Mouse (Mus musculus): ENCODE data around the gene Bmp10. TPM values are rescaled to one million over a fixed set of nuclear protein-coding genes. Genes with fewer than 3 reads are reported as not detected.

Gene Bmp10
- total RNA-seq (2021) = not detected
- long read RNA-seq, experiment 1 = 0 reads
- long read RNA-seq, experiment 2 = 0 reads

DNA sequence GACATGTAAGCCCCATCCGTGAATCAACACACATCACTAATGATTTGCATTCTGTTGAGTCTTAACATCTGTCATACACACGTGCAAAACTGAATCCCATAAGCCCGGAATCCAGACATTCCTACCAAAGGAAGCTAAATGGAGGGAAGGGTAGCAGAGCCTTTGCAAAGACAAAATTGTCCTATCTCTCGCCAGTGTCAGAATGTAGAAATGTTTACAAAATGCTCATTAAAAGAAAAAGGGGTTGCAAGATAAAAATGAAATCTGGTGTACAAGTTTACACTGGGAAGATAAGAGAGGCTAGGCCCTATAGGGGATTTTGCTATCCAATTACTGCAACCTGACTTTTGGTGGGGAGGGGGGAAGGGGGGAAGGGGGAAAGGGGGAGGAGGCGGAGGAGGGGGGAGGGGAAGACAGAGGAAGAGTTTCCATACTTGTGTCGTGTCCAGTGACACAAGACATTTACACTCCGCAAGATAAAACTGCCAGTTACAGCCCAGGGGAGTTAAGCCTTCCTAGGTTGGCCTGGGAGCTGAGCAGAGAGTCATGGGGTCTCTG lies at the start of gene Bmp10:
Bmp10 (plus strand) TSS at position 508 of the 558 bp plus-strand sequence.
- no peak for DNase-seq (ENCODE audit: low spot score in 2 of 2)

DNA sequence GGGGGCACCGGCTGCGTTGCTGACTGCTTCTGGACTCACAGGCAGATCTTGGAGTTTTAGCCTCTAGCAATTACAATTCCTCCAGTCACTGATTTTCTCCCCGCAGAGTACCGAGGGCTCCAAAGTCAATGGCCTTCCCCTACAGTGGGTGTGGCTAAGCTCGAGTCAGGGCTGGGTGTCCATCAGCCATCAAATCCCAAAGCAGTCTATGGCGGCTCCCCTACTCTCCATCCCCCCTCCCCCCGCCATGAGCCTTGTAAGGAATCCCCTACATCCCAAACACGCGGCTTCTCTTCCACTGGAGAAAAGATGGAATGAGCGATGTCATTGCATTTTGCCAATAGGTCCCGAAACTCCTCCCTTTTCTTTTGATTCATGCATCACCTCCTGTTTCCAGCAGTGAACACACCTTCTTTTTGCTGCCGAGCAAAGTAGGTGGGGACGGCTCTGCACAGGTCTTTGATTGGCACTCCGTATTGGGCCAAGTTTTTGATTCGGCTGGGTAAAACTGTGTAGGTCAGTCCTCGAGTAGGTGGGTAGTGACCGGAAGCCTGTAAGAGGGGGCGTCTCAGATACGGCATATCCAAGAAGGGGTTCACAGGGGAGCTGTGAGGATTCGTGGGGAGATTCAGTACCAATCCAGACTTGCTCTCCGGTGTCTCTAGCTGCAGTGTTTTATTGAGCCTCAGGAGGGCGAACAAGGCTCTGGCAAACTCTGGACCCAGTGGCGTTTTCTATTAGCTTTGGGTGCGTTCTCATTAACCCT lies 44.7 kb upstream of the Bmp10 start:
- peak; percentile 27 to 30 for DNase-seq (ENCODE audit: low spot score in 2 of 2)

DNA sequence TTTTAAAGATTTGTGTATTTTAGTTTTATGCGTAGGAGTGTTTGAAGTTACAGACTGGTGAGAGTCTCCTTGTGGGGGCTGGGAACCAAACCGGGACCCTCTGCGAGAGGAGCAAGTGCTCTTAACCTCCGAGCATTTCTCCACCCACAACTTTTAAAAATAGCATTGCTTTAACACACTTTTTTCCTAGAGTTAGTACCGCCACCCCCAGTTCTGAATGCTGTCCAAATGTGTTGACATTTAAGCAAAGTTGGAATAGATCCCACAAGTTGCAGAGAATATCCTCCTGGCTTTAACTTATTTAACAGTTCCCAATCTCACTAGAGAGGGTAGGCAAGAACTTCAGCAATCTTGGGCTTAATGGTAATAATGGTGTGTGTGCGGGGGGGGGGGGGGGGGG lies 44.0 kb upstream of the Bmp10 start:
- DNase-seq (ENCODE audit: low spot score in 2 of 2) = peak; percentile 12 to 21

DNA sequence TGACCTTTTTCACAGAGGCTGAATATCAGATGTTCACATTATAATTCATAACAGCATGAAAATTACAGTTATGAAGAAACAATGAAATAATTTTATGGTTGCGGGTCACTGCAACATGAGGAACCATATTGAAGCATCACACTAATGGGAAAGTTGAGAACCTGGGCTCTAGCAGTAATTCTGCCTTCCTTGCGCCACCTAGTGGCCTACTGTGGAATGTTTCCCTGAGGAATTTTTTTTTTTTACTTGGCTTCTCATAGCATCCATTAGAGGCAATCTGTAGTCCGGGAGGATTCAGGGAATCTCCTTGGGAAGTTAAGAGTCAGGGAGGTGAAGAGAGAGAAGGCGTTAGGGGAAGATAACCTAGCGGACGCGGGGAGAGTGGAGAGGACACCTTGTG lies 42.6 kb upstream of the Bmp10 start:
- peak; percentile 76 to 78 for DNase-seq (ENCODE audit: low spot score in 2 of 2)

DNA sequence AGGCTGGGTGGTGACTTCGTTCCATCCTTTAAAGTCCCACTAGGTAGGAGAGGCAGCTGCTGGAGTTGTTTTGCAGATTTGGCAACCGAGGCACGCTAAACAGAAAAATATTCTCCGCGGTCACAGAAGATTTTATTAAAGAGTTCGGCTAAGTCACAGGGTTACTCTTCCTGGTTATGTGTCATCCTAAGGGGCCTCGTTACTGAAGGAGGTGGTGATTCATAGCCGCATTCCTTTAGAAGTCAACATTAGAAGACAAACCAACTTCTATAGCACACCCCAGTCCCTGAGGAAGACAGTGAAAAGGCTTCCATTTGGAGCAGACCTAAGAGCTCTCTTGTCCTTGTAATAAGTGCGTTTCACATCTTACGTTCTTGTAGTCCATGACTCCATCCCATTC lies 42.1 kb upstream of the Bmp10 start:
- DNase-seq (ENCODE audit: low spot score in 2 of 2) = no peak

DNA sequence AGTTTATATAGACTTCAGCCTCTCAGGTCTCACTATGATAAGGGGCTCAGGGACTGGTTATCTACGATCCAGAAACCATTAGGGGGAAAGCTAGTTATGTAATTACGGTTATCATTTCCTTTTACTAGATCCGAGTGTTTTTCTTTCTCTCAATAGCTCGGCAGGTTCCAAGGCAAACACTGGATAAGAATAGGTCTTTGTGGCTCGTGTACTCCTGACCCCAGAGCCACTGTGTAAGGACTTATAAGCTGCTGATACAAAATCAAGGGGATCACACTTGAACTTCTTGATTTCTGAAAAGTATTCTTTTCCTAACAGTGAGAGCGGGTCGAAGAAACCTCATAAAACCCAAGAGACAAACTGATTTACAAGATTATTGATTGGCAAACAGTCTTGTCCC lies 39.9 kb upstream of the Bmp10 start, which contains the start of gene Gkn3:
Gkn3 (minus strand) TSS at position 59 of the 400 bp plus-strand sequence.
- DNase-seq (ENCODE audit: low spot score in 2 of 2) = no peak

DNA sequence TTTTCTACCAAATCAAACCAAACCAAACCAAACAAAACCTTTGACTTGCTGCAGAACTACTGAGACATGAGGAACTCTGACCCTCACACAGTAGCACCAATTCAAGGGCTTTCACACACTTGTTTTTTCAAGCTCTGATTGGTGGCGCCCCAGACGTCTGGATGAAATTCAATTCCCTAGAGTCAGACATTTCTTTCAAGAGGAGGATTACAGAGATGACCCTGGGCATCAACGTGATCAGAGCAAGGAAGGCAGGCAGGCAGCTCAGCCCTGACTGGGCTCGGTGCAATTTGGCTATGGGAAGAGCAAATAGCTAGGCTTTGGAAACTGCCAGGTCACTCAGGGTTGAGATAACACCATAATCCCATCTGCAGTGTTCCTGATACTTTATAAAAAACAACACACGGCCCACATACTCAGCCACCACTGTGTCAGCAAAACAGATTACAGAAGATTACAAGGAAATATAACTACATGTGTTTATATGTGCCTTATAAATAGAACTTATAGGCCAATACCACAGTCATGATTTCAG lies 39.3 kb upstream of the Bmp10 start:
- DNase-seq (ENCODE audit: low spot score in 2 of 2) = no peak

DNA sequence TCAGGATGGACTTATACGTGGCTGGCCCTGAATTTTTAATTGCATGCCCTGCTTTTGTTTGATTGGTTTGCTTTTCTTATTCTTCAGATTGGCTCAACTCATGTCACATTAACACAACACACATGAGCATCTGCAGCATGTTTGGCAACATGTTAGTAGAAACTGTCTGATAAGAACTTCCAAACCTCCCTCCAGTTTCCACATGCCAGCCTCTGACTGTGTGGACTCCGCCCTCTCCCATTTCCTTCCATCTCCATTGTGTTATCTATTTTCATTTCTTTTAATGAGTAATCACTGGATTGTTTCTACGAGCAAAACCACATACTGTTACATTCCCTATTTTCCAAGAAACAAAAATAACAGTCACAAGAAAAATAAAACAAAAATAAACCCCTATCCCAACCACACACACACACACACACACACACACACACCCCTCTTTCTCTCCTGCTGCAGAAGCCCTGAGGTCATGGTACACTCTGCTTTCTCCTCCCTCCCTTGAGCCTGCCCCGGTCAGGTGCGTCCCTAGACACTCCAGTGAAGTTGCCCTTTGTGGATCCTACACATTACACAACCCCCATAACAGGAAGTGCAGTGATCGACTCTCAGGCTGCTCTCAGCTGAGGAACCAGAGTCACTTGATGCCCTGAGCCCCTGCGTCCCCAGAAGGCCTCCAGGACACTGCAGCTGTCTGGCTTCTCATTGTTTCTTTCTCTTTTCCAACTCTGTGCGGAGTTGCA lies 35.2 kb upstream of the Bmp10 start:
- no peak for DNase-seq (ENCODE audit: low spot score in 2 of 2)

DNA sequence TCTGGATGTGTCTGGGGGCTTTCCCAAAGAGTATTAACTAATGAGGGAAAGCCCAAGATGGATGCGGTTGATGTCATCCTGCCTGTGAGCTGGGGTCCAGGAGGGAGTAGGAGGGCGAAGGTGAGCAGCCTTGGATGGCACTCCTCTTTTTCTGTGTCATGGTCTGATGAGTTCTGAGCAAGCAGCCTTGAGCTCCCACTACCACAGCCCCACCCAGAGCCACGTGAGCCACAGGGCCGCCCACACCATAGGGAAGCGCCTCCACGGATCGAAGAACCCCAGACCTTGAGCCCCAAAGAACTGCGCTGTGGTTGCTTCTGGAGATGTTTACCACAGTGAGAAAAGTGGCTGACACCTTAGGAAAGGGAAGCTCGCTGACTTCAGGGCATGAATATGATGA lies 34.0 kb upstream of the Bmp10 start:
- DNase-seq (ENCODE audit: low spot score in 2 of 2) = no peak

DNA sequence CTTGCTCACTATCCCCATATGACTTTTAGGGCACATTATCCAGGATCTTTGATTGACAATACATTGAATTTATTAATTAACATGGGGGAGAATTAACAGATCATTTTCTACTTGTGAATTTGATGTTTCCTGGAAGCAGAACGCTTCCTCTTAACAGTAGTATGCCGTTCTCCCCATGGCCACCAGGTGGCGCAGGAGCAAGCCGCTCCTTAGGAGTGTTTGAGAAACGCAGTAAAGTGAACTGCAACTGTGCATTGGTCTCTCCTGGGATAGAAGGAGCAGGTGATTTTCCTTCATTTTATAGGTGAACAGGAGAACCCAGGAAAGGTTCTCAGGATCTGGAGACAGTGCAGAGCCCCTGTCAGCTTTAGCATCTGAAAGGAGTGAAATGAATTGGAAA lies 29.7 kb upstream of the Bmp10 start:
- DNase-seq (ENCODE audit: low spot score in 2 of 2) = peak; percentile 72 to 84

DNA sequence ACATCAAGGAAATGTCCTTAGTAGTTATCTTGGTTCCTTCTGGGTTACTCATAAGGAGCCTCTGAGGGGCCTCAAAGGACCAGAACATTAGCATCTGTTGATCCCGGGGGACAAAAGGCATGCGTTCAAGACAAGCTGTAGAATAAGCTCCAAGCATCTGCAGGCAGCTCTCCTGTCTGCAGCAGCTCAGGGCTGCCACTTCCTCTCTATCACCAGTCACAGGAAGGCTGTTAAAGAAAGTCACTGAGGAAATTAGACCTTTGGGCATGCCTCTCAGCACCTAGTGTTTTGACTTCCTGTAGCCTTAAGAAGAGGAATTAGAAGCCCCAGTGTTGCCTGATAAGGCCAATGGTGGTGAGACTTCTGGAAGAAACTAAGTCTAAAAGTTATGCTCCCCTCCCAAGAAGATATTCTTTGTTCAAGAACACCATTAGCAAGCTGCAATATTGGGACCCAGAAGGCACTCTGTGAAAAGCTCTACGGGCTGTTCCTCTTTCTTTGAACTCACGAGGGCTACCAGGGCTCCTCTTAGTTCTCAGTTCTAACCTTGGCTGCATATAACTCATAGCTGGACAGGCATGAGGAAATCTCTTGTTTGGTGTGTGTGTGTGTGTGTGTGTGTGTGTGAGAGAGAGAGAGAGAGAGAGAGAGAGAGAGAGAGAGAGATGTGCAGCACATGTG lies 28.8 kb upstream of the Bmp10 start:
- DNase-seq (ENCODE audit: low spot score in 2 of 2) = no peak

DNA sequence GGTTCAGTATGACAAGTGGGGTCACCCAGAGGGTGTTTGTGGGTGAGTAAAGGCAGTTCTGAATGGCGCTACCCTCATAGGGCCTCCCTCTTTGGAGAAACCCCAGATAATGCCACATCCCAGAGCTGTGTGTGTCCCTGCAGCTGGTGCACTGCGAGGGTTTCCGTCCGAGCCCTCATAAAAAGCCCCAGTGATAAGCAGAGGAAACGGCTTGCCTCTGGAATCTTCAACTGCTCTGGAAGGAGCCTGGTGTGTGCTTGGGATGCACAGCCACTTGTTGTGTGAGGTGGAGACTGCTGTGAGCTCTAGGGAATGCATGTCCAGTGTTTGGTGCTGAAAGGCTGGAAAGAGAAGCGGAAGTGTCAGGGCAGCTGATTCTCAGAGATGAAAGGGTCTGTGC lies 27.3 kb upstream of the Bmp10 start:
- DNase-seq (ENCODE audit: low spot score in 2 of 2) = no peak

DNA sequence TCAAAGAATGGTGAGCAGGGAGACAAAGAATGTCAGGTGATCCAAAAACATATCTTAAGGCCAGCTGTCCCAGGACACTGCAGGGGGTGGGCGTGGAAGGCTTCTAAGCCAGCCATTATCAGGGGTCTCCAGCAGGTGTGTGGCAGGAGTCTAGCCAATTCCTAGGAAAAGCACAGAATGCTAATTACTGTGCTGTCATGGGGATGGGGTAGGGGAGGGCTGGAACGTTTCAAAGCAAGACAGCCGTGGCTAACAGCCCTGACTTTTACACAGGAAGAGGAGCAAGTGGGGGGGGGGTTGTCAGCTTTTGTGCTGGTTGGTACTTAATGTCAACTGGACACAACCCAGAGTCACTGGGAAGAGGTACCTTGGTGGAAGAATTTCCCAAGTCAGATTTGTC lies 16.8 kb upstream of the Bmp10 start:
- no peak for DNase-seq (ENCODE audit: low spot score in 2 of 2)

DNA sequence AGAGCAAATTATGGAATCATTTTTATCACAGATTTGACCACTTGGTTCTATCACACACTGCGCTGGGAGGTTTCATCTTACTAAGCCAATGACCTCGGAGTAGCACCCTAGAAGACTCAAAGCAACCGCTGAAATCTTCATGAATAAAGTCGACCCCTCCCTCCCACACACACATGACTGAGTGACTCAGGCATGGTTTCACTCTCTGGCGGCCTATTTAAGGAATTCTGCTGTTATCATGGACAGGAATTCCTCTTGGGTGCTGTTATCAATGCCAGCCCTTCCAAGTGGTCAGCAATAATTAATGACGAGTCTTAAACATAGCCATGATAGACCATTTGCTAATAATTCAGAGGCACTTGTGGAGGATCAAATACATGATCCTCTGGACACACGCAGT lies 6.5 kb upstream of the Bmp10 start:
- no peak for DNase-seq (ENCODE audit: low spot score in 2 of 2)

DNA sequence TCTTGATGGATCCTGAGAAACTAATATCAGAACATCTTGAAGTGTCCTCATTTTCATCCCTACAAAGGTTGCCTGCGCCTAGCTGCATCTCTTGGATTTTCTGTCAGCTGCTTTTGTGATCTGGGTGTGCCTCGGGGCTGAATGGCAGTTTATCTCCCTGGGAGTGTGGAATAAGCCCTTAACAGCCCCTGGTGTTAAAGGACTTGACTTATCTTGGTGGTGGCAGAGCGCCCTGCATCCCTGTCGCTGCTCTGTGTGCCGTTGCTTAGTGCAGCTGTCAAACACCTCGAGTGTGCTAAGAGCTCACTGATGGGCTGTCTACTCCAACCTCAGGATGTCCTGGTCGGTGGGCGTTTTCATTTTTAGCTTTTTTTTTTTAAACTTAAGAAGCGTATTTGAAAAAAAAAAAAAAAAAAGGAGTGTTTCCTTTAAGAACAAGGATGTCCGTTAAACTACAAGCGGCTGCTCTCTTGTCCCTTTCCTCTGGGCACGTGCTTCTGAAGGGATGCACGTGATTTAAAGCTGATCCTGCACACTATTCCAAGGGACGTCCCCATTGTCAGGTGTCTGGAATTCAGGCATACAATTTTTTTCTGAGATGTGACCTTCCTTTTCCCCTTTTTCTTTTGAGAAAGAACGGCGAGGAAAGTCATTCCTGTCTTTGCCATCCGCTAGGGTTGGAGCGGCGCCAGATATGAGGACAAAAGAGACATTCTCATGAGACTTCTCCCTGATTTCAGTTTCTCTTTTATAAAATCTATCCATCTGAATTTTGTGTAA lies 4.6 kb upstream of the Bmp10 start:
- DNase-seq (ENCODE audit: low spot score in 2 of 2) = peak; percentile 12 to 20

DNA sequence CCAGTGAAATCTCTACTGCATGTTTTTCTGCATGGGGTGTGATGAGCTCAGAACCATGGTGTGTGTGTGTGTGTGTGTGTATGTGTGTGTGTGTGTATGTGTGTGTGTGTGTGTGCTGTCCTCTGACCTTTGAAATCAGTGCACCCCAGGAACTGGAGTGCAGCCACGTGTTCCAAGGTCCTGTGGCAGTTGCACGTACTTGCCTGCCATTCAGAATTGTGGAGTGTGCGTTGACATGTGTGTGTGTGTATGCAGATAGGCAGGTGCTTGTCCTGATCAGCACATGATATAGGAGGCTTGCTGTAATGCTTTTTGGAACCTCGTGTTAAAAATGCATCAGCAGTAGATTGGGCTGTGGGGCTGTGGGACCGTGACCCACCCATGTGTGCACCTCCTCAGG lies 1.8 kb upstream of the Bmp10 start:
- DNase-seq (ENCODE audit: low spot score in 2 of 2) = no peak

DNA sequence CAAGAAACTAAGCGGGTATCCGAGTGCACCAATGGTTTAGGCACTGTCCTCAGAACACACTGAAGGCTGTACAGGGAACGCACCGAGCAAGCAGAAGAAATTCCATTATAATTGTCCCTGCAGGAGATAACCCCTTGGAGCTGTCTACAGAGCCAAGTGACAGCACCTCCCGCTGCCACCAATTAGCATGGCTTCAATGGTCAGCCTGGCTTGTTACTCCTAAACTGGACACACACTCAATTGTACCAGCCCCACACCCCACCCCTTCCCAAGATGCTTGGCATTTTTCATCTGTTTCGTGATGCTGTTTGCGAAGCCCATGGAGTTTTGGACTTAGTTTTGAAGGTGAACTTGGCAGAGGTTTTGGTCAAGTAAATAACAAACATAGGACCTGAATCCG lies 1.2 kb upstream of the Bmp10 start:
- DNase-seq (ENCODE audit: low spot score in 2 of 2) = no peak

DNA sequence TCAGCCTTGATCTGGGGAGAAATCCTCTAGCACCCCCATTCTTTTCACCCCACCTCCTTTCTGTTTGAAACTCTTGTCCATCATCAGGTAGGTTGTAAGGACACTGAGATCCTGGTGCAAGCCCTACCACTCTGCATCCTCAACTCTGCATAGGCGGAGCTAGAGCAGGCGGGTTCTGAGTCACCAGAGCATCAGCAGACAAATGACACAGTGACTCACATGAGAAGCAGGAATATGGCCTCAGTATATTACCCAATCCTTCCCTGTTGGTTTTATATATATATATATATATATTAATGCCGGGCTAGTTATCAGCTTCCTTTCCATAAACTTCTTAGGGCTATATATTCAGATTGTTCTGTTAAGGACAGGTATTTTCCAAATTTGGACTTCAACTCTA lies 7.0 kb downstream of the Bmp10 start:
- no peak for DNase-seq (ENCODE audit: low spot score in 2 of 2)

DNA sequence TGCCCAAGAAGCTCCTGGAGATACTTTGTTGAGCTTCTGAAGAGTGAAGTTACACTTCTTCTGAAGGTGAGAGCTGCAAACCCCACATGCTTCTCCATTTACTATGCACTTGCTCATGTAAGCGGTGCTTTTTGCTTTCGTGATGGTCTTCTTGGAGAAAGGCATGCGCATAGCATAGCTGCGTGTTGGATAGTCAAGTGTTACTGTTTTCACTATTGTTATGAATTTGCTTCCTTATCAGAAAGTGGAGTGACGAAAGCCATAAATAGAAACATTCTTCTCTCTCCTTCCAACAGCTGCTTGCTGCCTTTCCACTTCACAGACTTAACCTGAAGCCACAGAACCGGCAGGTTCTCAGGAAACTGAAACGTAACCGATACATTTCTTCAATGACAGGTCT lies 8.0 kb downstream of the Bmp10 start:
- DNase-seq (ENCODE audit: low spot score in 2 of 2) = no peak

DNA sequence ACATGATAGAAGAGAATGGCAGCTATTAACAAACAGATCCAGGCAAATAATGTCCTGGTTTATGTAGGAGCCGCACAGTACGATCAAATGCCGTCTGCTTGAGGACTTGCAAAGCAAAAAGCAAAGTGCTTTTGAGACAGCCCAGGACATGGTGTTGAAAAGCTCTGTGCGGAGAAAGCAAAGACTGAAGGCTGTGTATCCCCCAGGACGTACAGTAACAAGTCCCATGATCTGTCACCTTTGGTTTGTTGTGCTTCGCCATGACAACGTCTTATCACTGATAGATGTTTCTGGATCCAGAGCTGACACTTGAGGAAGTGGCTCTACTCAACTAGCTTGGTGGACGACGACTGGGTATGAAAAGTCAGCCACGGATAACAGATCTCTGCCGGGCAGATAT lies 14.5 kb downstream of the Bmp10 start:
- no peak for DNase-seq (ENCODE audit: low spot score in 2 of 2)

DNA sequence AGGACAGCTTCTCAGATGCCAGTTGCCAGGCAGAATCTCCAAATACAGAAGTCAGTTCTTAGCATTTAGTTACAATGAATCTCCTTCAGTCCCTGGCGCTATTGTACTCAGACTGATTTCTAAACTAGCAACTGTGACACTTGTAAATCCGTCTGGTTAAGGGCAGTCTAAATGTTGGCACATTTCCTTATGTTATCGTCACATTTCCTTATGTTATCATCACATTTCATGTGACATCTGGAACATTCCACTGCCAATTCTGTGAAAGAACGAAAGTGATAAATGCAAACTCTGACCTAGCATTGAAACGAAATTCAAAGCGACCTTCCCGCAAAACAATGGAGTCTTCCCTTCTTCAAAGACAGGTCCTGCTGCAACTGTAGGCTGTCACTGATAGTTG lies 16.4 kb downstream of the Bmp10 start:
- no peak for DNase-seq (ENCODE audit: low spot score in 2 of 2)
